Mouse (Mus musculus) CD4-positive naive resting alpha-beta T cell, adult 57 days (primary cell): ENCODE measurements around the gene Olfr1428. TPM values are rescaled to one million over a fixed set of nuclear protein-coding genes. Genes with fewer than 3 reads are reported as not detected.

Experiments
- total RNA-seq: library from RNA; stranded (reverse); gene quantifications from one replicate; pipeline ENCODE4 v1.2.4, GENCODE M21; 2023

Olfr1428 gene
- total RNA-seq, result not detected

DNA sequence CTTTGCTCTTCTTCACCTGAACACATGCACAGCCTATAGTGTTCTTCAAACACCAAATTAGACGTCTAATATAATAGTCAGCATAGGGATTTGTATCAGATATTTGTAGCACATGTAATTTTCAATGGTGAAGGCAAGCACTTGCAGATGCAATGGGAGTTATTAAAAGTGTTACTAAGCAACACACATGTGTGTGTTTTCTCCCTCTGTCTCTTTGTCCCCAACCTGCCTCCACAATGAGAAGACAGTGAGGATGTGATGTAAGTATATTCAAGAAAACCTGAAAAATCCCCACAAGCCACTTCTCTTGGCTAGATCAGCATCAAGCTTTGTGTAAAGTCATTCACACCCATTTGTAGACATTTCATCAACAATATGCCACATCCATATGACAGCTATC lies at the start of gene Olfr1428:
Gene Olfr1428 (minus strand): TSS at position 101 of the 400 bp plus-strand sequence.

DNA sequence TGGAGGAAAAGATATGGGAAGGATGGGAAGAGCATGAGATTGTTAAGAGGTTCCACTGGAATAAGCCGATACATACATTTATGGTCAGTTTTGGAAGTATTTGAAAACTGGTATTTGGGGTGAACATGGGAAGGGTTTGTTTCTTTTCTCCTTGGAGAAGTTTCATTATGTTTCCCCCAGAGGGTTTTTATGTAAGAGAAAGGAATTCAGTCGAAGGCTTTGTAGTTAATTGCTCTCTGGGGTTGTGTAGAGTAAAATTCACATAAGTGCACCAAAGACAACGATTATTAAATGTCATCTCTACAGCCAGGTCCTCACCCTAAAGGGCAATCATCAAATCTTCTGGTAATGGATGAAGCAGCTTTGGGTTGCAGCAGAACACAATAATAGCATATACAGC lies 7.4 kb upstream of the Olfr1428 start, which contains the start of gene Olfr76:
Gene Olfr76 (minus strand): TSS at position 101 of the 400 bp plus-strand sequence.

DNA sequence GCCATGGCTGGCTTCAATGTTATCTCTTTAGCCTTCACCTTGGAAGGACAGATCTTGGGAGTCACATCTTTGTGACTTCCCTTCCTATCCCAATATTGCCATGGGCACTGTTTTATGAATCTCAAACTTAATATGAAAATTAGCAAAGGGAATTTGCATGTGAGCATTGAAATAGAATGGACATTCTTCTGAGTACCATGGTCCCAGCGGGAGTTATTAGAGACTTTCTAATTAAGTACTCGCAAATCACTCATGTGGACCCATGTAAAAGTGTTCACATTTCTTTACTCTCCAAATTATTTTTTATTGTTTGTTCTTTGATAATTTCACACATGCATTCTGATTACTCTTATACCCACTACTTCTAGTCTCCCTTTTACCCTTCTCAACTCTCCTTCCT lies 12.5 kb downstream of the Olfr1428 start, which contains the start of gene Olfr1427:
Gene Olfr1427 (minus strand): TSS at position 101 of the 400 bp plus-strand sequence.

DNA sequence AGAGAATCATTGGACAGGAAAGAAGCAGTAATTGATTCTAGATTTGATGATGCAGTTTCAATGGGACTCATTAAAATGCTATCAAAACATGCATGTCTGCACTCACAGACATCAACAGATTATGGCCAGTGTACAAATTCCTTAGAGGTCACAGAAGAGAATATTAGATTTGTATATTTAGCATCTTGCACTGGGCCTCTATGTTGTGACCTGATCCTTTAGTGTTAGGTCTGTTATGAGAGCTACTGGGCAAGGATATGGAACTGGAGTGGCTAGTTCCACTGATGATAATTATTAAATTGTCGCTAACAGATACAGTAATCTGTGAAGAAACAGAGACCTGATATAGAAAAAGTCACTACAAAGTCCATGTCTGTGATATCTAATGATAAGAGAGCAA lies 23.8 kb downstream of the Olfr1428 start, which contains the start of gene Olfr1426:
Gene Olfr1426 (minus strand): TSS at position 101 of the 400 bp plus-strand sequence.

DNA sequence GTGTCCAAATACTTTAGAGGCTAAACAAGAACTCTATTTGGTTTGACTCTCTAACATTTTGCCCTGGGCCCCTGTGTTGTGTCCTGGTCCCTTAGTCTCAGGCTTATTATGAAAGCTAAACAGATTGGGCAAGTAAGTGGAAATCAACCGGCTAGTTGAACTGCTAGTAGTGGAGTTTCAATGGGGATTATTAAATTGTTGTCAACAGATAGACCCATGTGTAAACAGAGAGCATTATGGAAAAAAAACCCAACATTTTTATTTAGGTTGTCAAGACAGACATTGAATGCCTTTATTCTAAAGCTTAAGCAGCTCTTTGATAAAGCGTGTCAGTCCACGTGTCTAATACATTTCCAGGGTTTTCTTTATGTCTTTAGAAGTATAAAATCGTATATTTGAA lies 38.1 kb downstream of the Olfr1428 start, which contains the start of gene Olfr1425:
Gene Olfr1425 (minus strand): TSS at position 101 of the 400 bp plus-strand sequence.

DNA sequence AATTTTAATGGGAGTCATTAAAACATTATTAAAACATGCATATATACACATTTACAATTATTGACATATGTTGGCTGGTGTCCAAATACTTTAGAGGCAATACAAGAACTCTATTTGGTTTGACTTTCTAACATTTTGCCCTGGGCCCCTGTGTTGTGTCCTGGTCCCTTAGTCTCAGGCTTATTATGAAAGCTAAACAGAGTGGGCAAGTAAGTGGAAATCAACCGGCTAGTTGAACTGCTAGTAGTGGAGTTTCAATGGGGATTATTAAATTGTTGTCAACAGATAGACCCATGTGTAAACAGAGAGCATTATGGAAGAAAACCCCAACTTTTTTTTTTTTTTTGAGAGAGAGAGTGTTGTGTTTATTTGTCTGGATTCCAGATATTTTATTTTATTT lies 53.1 kb downstream of the Olfr1428 start, which contains the start of gene Olfr1424:
Gene Olfr1424 (minus strand): TSS at position 101 of the 400 bp plus-strand sequence.

Other genes starting within 250 kb of the Olfr1428 start
- not detected for gene Olfr1419, start 240.8 kb downstream of the Olfr1428 start, total RNA-seq
- not detected for gene Olfr1420, start 229.3 kb downstream of the Olfr1428 start, total RNA-seq
- 54.0 TPM for gene Patl1, start 203.5 kb downstream of the Olfr1428 start, total RNA-seq
- gene Osbp, start 150.0 kb downstream of the Olfr1428 start, total RNA-seq, result 44.4 TPM
- not detected for gene Olfr1423, start 74.6 kb downstream of the Olfr1428 start, total RNA-seq
- not detected for gene Olfr1424, start 53.2 kb downstream of the Olfr1428 start, total RNA-seq
- gene Olfr1425, start 38.2 kb downstream of the Olfr1428 start, total RNA-seq, result not detected
- gene Olfr1426, start 23.9 kb downstream of the Olfr1428 start, total RNA-seq, result not detected
- gene Olfr1427, start 12.6 kb downstream of the Olfr1428 start, total RNA-seq, result not detected
- gene Olfr76, start 7.3 kb upstream of the Olfr1428 start, total RNA-seq, result not detected
- not detected for gene Olfr1555-ps1, start 54.2 kb upstream of the Olfr1428 start, total RNA-seq
- not detected for gene Olfr1431, start 84.7 kb upstream of the Olfr1428 start, total RNA-seq
- not detected for gene Olfr1432, start 116.7 kb upstream of the Olfr1428 start, total RNA-seq
- gene Olfr262, start 125.8 kb upstream of the Olfr1428 start, total RNA-seq, result not detected
- gene Olfr235, start 145.1 kb upstream of the Olfr1428 start, total RNA-seq, result not detected
- not detected for gene Olfr1434, start 164.0 kb upstream of the Olfr1428 start, total RNA-seq
- gene Olfr1436, start 183.2 kb upstream of the Olfr1428 start, total RNA-seq, result not detected
- gene Olfr1437, start 209.2 kb upstream of the Olfr1428 start, total RNA-seq, result not detected
- gene Olfr1438-ps1, start 220.0 kb upstream of the Olfr1428 start, total RNA-seq, result not detected